Mouse (Mus musculus) testis, adult 2 months (tissue): ENCODE data around the gene Snd1. TPM values are rescaled to one million over a fixed set of nuclear protein-coding genes. Genes with fewer than 3 reads are reported as not detected.
A peak's percentile ranks its signal among the peaks of the same experiment; 100 is the strongest.

ENCODE experiments used
- H3K27ac ChIP-seq: fragments of 200-500 bp; 2 replicates; pipeline ENCODE4 v1.5.1; 2012; ENCODE audit warnings: low read depth, low read length; ENCODE audit not compliant: control insufficient read depth, insufficient read depth
- H3K27me3 ChIP-seq: fragments of 200-500 bp; 2 replicates; pipeline ENCODE4 v1.6.1; 2012; ENCODE audit warnings: mild to moderate bottlenecking, low read length, moderate library complexity; ENCODE audit not compliant: control insufficient read depth, insufficient read depth
- H3K36me3 ChIP-seq: fragments of 200-500 bp; 2 replicates; pipeline ENCODE4 v1.6.1; 2012; ENCODE audit warnings: mild to moderate bottlenecking, low read length; ENCODE audit not compliant: control insufficient read depth, insufficient read depth
- H3K4me1 ChIP-seq: fragments of 200-500 bp; 2 replicates; pipeline ENCODE4 v1.6.1; 2012; ENCODE audit warnings: low read length; ENCODE audit not compliant: control insufficient read depth, insufficient read depth
- H3K4me3 ChIP-seq: fragments of 200-500 bp; 2 replicates; pipeline ENCODE4 v1.5.1; 2012; ENCODE audit warnings: low read depth, mild to moderate bottlenecking, low read length, moderate library complexity, mixed read lengths; ENCODE audit not compliant: control insufficient read depth
- CTCF ChIP-seq: fragments of 200-500 bp; IDR thresholded peaks from 2 replicates; pipeline ENCODE4 v1.5.1; 2012; ENCODE audit warnings: low read depth, mild to moderate bottlenecking, inconsistent platforms, low read length, moderate library complexity; ENCODE audit not compliant: control insufficient read depth, insufficient read depth, insufficient replicate concordance
- POLR2A ChIP-seq: fragments of 200-500 bp; IDR thresholded peaks from 2 replicates; pipeline ENCODE4 v1.6.1; 2012; ENCODE audit warnings: low read depth, mild to moderate bottlenecking, inconsistent platforms, low read length, moderate library complexity; ENCODE audit not compliant: control insufficient read depth
- polyA plus RNA-seq: library from polyadenylated mRNA; depleted of rRNA; stranded (reverse); fragments of >200 nt; gene quantifications from 2 replicates; pipeline ENCODE4 v1.2.3, GENCODE M21; 2012

The Snd1 gene
- polyA plus RNA-seq, 1 experiment = 11.4 TPM

GRCm38 (mm10) chr6:28890426-28890825 lies 415.5 kb downstream of the Snd1 start:
- TF ChIP-seq CTCF = no peak
- no peak for TF ChIP-seq POLR2A
- H3K27me3 ChIP-seq = no peaks in the 10 kb centered on the region
- no peak overlapping the region for H3K4me3 ChIP-seq
- no peaks in the 10 kb centered on the region for H3K4me1 ChIP-seq
- H3K27ac ChIP-seq = no peak overlapping the region
- H3K36me3 ChIP-seq = no peaks in the 10 kb centered on the region

DNA sequence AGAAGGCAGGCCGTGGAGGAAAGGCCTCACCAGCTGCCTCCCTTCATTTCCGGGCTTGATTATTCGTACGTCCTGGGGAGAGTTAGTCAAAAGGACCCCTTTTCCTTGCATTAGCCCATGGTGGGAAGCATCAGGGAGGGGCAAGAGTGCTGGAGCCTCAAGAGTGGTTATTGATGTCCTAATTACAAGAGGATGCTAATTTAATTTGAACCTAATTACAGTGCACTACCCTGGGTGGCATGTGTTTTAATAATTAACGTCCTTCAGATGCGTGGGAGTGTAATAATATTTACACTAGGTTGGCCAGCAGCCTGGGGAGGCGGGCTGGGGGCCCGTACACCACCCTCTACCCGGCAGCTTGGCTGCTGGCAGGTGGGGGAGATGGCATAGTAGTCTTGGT lies 416.5 kb downstream of the Snd1 start:
- no peak overlapping the region for H3K4me3 ChIP-seq
- no peak for TF ChIP-seq CTCF
- TF ChIP-seq POLR2A = no peak
- H3K36me3 ChIP-seq = no peaks in the 10 kb centered on the region
- H3K4me1 ChIP-seq = no peaks in the 10 kb centered on the region
- no peak overlapping the region for H3K27ac ChIP-seq
- no peaks in the 10 kb centered on the region for H3K27me3 ChIP-seq

GRCm38 (mm10) chr6:28895004-28895515 lies 420.1 kb downstream of the Snd1 start:
- TF ChIP-seq CTCF = no peak
- no peak for TF ChIP-seq POLR2A
- Histone ChIP-seq H3K27ac (no peak overlapping the region), H3K4me1 (no peaks in the 10 kb centered on the region; the same call in 1 of the 2 replicates)

GRCm38 (mm10) chr6:28895726-28896125 lies 420.8 kb downstream of the Snd1 start:
- Histone ChIP-seq H3K27me3 (no peaks in the 10 kb centered on the region), H3K4me1 (no peaks in the 10 kb centered on the region; the same call in 1 of the 2 replicates), H3K4me3 (no peak overlapping the region), H3K27ac (no peak overlapping the region), H3K36me3 (no peaks in the 10 kb centered on the region)
- TF ChIP-seq POLR2A = no peak

More at GRCm38 (mm10) chr6:28895004-28895515, 420.1 kb downstream of the Snd1 start:
- Histone ChIP-seq H3K4me3 (no peak overlapping the region), H3K27me3 (no peaks in the 10 kb centered on the region), H3K36me3 (no peaks in the 10 kb centered on the region)

DNA sequence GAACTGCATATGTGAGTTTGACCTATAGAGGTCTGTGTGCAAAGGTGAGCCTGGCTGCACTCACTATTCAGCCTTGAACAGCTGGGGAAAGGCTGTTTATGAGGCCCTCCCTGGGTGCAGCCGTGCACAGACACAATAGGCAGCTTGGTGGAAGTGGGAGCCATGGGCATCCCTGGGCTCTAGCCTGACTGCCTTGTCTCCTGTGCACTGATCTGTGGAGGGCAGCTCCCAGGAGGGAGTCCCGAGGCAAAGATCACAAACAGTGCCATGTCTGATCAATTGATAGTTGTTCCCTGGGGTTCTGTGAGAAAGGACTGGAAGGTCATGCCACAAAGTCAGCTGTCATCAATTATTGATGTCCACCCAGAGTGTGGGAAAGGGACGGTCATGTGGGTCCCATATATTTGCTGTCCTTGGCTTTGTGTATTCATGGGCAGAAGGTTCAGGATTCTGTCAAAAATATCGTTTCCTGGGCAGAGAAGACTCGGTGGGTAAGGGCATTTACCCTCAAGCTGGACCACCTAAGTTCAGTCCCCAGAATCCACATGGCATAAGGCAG lies 421.9 kb downstream of the Snd1 start:
- Histone ChIP-seq H3K4me3 (no peak overlapping the region), H3K36me3 (no peaks in the 10 kb centered on the region), H3K27ac (no peak overlapping the region), H3K27me3 (no peaks in the 10 kb centered on the region), H3K4me1 (no peaks in the 10 kb centered on the region; the same call in 1 of the 2 replicates)
- TF ChIP-seq CTCF (no peak), POLR2A (no peak)

GRCm38 (mm10) chr6:28897326-28898085 lies 422.6 kb downstream of the Snd1 start:
- no peak overlapping the region for H3K27ac ChIP-seq
- H3K4me3 ChIP-seq = no peak overlapping the region
- TF ChIP-seq POLR2A (no peak), CTCF (no peak)
- H3K27me3 ChIP-seq = no peaks in the 10 kb centered on the region
- H3K4me1 ChIP-seq = no peaks in the 10 kb centered on the region; the same call in 1 of the 2 replicates
- H3K36me3 ChIP-seq = no peaks in the 10 kb centered on the region

GRCm38 (mm10) chr6:28898836-28899235 lies 423.9 kb downstream of the Snd1 start:
- TF ChIP-seq POLR2A = no peak
- peak; percentile 92 for TF ChIP-seq CTCF
- no peaks in the 10 kb centered on the region for H3K36me3 ChIP-seq
- H3K27me3 ChIP-seq = no peaks in the 10 kb centered on the region
- no peak overlapping the region for H3K27ac ChIP-seq
- H3K4me3 ChIP-seq = no peak overlapping the region
- H3K4me1 ChIP-seq = no peaks in the 10 kb centered on the region; the same call in 1 of the 2 replicates

DNA sequence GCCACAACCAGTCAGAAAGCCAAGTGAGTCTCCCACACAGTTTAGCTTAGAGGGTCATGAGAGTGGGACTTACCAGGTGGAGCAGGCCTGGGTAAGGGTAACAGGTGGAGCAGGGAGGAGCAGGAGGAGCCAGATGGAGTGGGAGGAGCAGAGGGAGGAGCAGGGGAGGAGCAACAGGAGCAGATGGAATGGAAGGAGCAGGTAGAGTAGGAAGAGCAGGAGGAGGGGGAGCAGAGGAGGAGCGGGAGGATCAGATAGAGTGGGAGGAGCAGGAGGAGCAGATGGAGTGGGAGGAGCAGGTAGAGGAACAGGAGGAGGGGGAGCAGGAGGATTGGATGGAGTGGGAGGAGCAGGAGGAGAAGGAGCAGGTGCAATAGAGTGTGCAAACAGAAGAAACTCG lies 427.6 kb downstream of the Snd1 start:
- Histone ChIP-seq H3K27ac (no peak overlapping the region), H3K36me3 (no peaks in the 10 kb centered on the region), H3K4me1 (no peaks in the 10 kb centered on the region; the same call in 1 of the 2 replicates), H3K4me3 (no peak overlapping the region), H3K27me3 (no peaks in the 10 kb centered on the region)
- TF ChIP-seq CTCF (no peak), POLR2A (no peak)
